Mouse (Mus musculus) forebrain, embryonic 12.5 days (tissue): ENCODE results near the gene Vcp. TPM values are rescaled to one million over a fixed set of nuclear protein-coding genes. Genes with fewer than 3 reads are reported as not detected.
"Not testable (repeated sequence)": the region's sequence is repeated elsewhere in the genome, so short reads cannot be mapped to it uniquely, and the experiment has no call there.

Experiments used
- ATAC-seq: fragments of 200-750 bp; cut with Nextera tagmentation; 2 replicates; pipeline ENCODE4 v1.8.0; 2017; ENCODE audit warnings: moderate TSS enrichment; ENCODE audit not compliant: low FRiP score
- H3K27ac ChIP-seq: fragments of 300-500 bp; sonication (generic); 2 replicates; pipeline ENCODE4 v1.5.1; 2016; ENCODE audit warnings: mild to moderate bottlenecking
- H3K27me3 ChIP-seq: fragments of 300-500 bp; sonication (generic); 2 replicates; pipeline ENCODE4 v1.6.1; 2016; ENCODE audit warnings: mild to moderate bottlenecking
- H3K36me3 ChIP-seq: fragments of 300-500 bp; sonication (generic); replicated peaks from 2 replicates; pipeline ENCODE4 v1.6.1; 2016; ENCODE audit warnings: mild to moderate bottlenecking
- H3K4me1 ChIP-seq: fragments of 300-500 bp; sonication (generic); 2 replicates; pipeline ENCODE4 v1.6.1; 2016
- H3K4me2 ChIP-seq: fragments of 300-500 bp; sonication (generic); 2 replicates; pipeline ENCODE4 v1.6.1; 2016; ENCODE audit warnings: mild to moderate bottlenecking, moderate library complexity
- H3K4me3 ChIP-seq: fragments of 300-500 bp; sonication (generic); replicated peaks from 2 replicates; pipeline ENCODE4 v1.5.1; 2016; ENCODE audit warnings: mild to moderate bottlenecking
- H3K9ac ChIP-seq: fragments of 300-500 bp; sonication (generic); 2 replicates; pipeline ENCODE4 v1.6.1; 2016; ENCODE audit warnings: mild to moderate bottlenecking
- H3K9me3 ChIP-seq: fragments of 300-500 bp; sonication (generic); 2 replicates; pipeline ENCODE4 v1.6.1; 2016
- WGBS: fragments of 180-500 bp; shearing (Covaris S2); methylation state at CpG from one replicate; pipeline ENCODE4 v1.1.7; 2016; 5-methylcytosine and 5-hydroxymethylcytosine counted together
- polyA plus RNA-seq: library from polyadenylated mRNA; unstranded; fragments of >200 nt; fragmentation: Nextera tagmentation; extraction: Ambion mirVana; gene quantifications from 2 replicates; pipeline ENCODE4 v1.2.1, GENCODE M21; 2016

Vcp gene
- polyA plus RNA-seq, 1 experiment from 2014 or later: 640 TPM

GRCm38 (mm10) chr4:43002756-43003439 lies 2.6 kb upstream of the Vcp start:
- Histone ChIP-seq H3K4me2 (no peak overlapping the region), H3K27me3 (no peaks in the 10 kb centered on the region), H3K4me1 (peaks cover 13% of the 10 kb centered on the region), H3K36me3 (peaks cover 22% of the 10 kb centered on the region), H3K27ac (no peak overlapping the region), H3K4me3 (no peak overlapping the region), H3K9me3 (no peaks in the 10 kb centered on the region), H3K9ac (no peak overlapping the region)
- no peak for ATAC-seq
- 82% methylated on average over 12 of the region's 12 CpGs for WGBS

GRCm38 (mm10) chr4:43001272-43001671 lies 965 bp upstream of the Vcp start:
- no peak for ATAC-seq
- Histone ChIP-seq H3K9ac (no peak overlapping the region), H3K27me3 (no peaks in the 10 kb centered on the region), H3K4me3 (no peak overlapping the region), H3K36me3 (peaks cover 16% of the 10 kb centered on the region), H3K4me2 (no peak overlapping the region), H3K4me1 (peaks cover 20% of the 10 kb centered on the region), H3K27ac (peak overlapping the region; percentile 100), H3K9me3 (no peaks in the 10 kb centered on the region)
- 95% methylated on average over 2 of the region's 2 CpGs for WGBS

- Histone ChIP-seq H3K4me3 (peak overlapping the region; percentile 93), H3K4me1 (peaks cover 20% of the 10 kb centered on the region), H3K9me3 (no peaks in the 10 kb centered on the region), H3K36me3 (peaks cover 24% of the 10 kb centered on the region), H3K9ac (peak overlapping the region; percentile 95), H3K27ac (peak overlapping the region; percentile 100), H3K27me3 (no peaks in the 10 kb centered on the region), H3K4me2 (peak overlapping the region; percentile 88)
- under 1% methylated on average over 51 of the region's 51 CpGs for WGBS
- ATAC-seq: peak; percentile 80
Observed at GRCm38 (mm10) chr4:42999451-43000140, 711 bp downstream of the Vcp start.

DNA sequence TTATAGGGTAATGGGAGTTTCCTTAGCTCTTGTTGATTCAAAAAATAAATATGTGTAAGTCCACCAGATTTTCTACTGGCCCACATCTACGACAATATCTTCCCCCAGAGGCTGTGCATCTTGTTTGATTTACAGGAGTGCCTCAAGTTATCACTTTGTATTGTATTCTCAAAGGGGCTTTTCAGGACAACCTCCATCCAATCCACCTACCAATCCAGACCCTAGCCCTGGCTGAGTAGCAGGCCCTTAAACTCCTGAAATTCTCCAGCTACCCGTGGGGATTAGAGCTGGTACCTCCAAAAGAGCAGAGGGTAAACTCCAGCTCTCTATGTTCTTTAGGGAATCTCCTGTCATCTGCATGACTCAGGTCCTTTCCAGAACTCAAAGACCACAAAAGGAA lies 2.3 kb downstream of the Vcp start:
- Histone ChIP-seq H3K36me3 (peaks cover 31% of the 10 kb centered on the region), H3K27me3 (no peaks in the 10 kb centered on the region), H3K4me1 (peaks cover 20% of the 10 kb centered on the region), H3K4me2 (peak overlapping the region; percentile 88), H3K9ac (peak overlapping the region; percentile 95; the same call in 1 of the 2 replicates), H3K27ac (no peak overlapping the region), H3K4me3 (peak overlapping the region; percentile 93), H3K9me3 (no peaks in the 10 kb centered on the region)
- WGBS: 73% methylated on average over 2 of the region's 2 CpGs
- ATAC-seq: no peak

- Histone ChIP-seq H3K9ac (no peak overlapping the region), H3K27ac (no peak overlapping the region), H3K9me3 (no peaks in the 10 kb centered on the region), H3K4me1 (no peaks in the 10 kb centered on the region), H3K27me3 (no peaks in the 10 kb centered on the region), H3K36me3 (peaks cover 97% of the 10 kb centered on the region), H3K4me3 (no peak overlapping the region), H3K4me2 (no peak overlapping the region)
- ATAC-seq: no peak
- 77% methylated on average over 1 of the region's 1 CpGs for WGBS
Observed at GRCm38 (mm10) chr4:42988296-42988695, 12.0 kb downstream of the Vcp start.

GRCm38 (mm10) chr4:42980467-42980866 lies 19.8 kb downstream of the Vcp start:
- H3K4me2 ChIP-seq, H3K27ac ChIP-seq, H3K4me1 ChIP-seq, H3K27me3 ChIP-seq, H3K9me3 ChIP-seq, ATAC-seq, H3K9ac ChIP-seq, H3K4me3 ChIP-seq: not testable (repeated sequence)
- H3K36me3 ChIP-seq: peaks cover 72% of the 10 kb centered on the region
- WGBS: 94% methylated on average over 8 of the region's 8 CpGs

GRCm38 (mm10) chr4:42978062-42978461 lies 22.2 kb downstream of the Vcp start:
- Histone ChIP-seq H3K9me3 (no peaks in the 10 kb centered on the region), H3K4me1 (no peaks in the 10 kb centered on the region), H3K4me2 (no peak overlapping the region), H3K27ac (no peak overlapping the region), H3K9ac (no peak overlapping the region), H3K27me3 (no peaks in the 10 kb centered on the region), H3K4me3 (no peak overlapping the region), H3K36me3 (peaks cover 54% of the 10 kb centered on the region)
- ATAC-seq: no peak
- WGBS: 94% methylated on average over 4 of the region's 4 CpGs

GRCm38 (mm10) chr4:42973868-42974267 lies 26.4 kb downstream of the Vcp start:
- 91% methylated on average over 5 of the region's 5 CpGs for WGBS
- Histone ChIP-seq H3K27ac (no peak overlapping the region), H3K27me3 (no peaks in the 10 kb centered on the region), H3K4me2 (no peak overlapping the region), H3K4me3 (no peak overlapping the region), H3K9me3 (no peaks in the 10 kb centered on the region), H3K9ac (no peak overlapping the region), H3K36me3 (peaks cover 22% of the 10 kb centered on the region), H3K4me1 (no peaks in the 10 kb centered on the region)
- no peak for ATAC-seq

DNA sequence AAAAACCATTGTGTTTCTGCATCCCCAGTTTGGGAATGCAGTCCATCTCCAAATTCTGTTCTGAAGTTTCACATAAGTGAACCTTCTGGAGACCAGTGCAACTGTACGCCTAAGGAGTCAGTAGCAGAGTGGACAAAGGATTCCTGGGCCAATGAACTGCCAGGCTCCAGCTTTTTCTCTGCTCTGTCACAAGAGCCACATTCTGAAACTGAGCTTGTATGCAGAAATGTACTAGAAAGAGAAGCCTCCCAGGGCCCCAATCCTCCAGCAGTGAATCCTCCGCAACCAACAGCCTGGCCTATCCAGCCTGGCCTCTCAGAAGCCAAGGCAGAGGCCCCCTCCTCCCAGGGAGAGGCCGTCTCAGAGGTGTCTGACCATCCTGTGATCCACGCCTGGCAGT lies 27.4 kb downstream of the Vcp start:
- Histone ChIP-seq H3K4me3 (no peak overlapping the region), H3K4me2 (no peak overlapping the region), H3K27ac (no peak overlapping the region), H3K9me3 (no peaks in the 10 kb centered on the region), H3K9ac (no peak overlapping the region), H3K36me3 (peaks cover 12% of the 10 kb centered on the region), H3K4me1 (no peaks in the 10 kb centered on the region), H3K27me3 (no peaks in the 10 kb centered on the region)
- ATAC-seq: no peak
- WGBS: 84% methylated on average over 4 of the region's 4 CpGs

DNA sequence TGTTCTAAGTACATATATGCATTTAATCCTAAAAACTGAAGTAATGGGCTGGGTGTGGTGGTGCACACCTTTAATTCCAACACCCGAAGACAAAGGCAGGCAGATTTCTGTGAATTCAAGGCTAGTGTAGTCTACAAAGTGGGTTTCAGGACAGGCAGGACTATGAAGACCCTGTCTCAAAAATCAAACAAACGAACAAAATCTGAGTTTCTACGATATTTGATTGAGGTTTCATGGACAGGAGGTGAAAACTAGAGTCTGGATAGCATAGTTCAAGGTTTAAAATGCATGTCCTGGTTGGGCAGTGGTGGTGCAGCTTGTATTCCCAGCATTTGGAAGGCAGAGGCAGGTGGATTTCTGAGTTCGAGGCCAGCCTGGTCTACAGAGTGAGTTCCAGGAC lies 31.0 kb downstream of the Vcp start, which contains the start of gene 1700022I11Rik:
1700022I11Rik (plus strand) TSS at position 301 of the 400 bp plus-strand sequence.
- Histone ChIP-seq H3K4me1 (peaks cover 3% of the 10 kb centered on the region; the same call in 1 of the 2 replicates), H3K4me3 (no peak within 1 kb of the TSS), H3K9ac (no peak within 1 kb of the TSS), H3K27ac (no peak within 1 kb of the TSS), H3K27me3 (peaks cover 4% of the 10 kb centered on the region), H3K4me2 (no peak within 1 kb of the TSS), H3K36me3 (no peaks in the 10 kb centered on the region), H3K9me3 (no peaks in the 10 kb centered on the region)
- ATAC-seq: no peak
- WGBS: 89% methylated on average over 4 of the region's 4 CpGs

DNA sequence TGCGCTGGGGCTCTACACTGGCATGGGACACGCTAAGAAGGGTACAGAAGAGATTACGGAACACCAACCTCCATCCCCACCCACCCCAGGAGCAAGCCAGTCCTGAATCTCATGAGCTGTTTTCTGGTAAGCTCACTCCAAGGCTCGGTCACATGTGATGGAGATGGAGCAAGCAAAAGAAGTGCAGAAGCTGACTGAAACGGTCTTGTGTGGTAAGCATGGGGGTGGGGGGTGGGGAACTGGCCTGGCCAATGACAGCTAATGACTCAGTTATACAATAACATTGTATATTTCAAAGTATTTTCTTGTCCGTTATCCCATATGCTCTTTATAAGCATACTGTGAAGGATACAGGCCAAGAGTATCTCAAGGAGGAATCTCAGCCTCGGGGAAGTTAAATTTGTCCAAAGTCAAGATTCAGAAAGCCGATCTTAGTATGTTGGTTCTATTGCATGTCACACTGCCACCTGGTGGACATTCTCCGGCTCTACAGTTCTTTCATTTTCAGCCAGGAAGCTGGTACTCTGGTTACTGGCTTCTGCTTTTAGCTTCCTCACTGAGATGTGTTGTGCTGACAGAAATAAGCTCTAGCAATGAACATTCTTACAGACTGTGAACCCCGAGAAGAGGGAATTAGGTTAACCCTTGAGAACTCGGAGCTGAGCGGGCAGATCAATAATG lies 35.1 kb downstream of the Vcp start:
- Histone ChIP-seq H3K36me3 (no peaks in the 10 kb centered on the region), H3K4me3 (0 out of 2 replicates have a peak overlapping the region, but pooled peaks have one; percentile 2), H3K9me3 (no peaks in the 10 kb centered on the region), H3K9ac (0 out of 2 replicates have a peak overlapping the region, but pooled peaks have one; percentile 1), H3K4me1 (peaks cover 3% of the 10 kb centered on the region; the same call in 1 of the 2 replicates), H3K27me3 (peaks cover 6% of the 10 kb centered on the region), H3K4me2 (peak overlapping the region; percentile 40), H3K27ac (no peak overlapping the region)
- 0 out of 2 replicates have a peak, but pooled peaks have one; percentile 14 for ATAC-seq
- 14% methylated on average over 12 of the region's 12 CpGs for WGBS

GRCm38 (mm10) chr4:42963480-42963879 lies 36.8 kb downstream of the Vcp start:
- H3K9me3 ChIP-seq: no peaks in the 10 kb centered on the region
- no peak overlapping the region for H3K4me2 ChIP-seq
- no peak overlapping the region for H3K4me3 ChIP-seq
- no peak overlapping the region for H3K27ac ChIP-seq
- WGBS: 94% methylated on average over 2 of the region's 2 CpGs
- ATAC-seq: no peak
- H3K36me3 ChIP-seq: peaks cover 5% of the 10 kb centered on the region
- H3K4me1 ChIP-seq: peaks cover 3% of the 10 kb centered on the region; the same call in 1 of the 2 replicates
- peaks cover 6% of the 10 kb centered on the region for H3K27me3 ChIP-seq
- no peak overlapping the region for H3K9ac ChIP-seq
